Mouse (Mus musculus): ENCODE results near the gene Tab1. TPM values are rescaled to one million over a fixed set of nuclear protein-coding genes. Genes with fewer than 3 reads are reported as not detected.

Tab1 gene
- total and polyA plus RNA-seq, 2 experiments from 2014 or later, result 23.6 to 43.5 TPM

DNA sequence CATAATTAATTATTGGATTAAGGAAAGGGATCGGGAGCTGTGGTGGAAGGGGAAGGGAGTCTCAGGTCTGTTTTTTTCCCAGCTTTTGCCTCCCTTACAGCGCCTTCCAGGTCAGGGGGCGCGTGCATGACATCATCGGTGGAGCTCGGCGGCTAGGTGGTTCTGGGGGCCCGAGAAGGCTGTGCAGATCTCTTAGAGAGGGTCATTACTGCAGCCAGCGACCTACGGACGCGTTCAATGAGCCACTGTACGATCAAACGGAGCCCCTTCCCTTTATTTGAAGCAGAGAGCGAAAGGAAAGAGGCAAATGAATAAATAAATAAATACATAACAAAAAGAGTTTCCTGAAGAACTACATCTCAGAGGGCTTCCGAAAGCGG lies 42.2 kb upstream of the Tab1 start:
- Histone ChIP-seq H3K4me1 (ENCODE audit: insufficient read depth, low read length) (0 out of 2 replicates have a peak, but pooled peaks cover 3% of the 10 kb centered on the region), H3K36me3 (ENCODE audit: insufficient read depth, low read length) (no peaks in the 10 kb centered on the region), H3K4me2 (ENCODE audit: low read depth, low read length, poor library complexity, severe bottlenecking) (peak overlapping the region; percentile 75), H3K9me3 (ENCODE audit: low read length) (no peaks in the 10 kb centered on the region), H3K27me3 (ENCODE audit: insufficient read depth, low read length) (no peaks in the 10 kb centered on the region), H3K27ac (ENCODE audit: low read depth, low read length) (peak overlapping the region; percentile 77; the same call in 1 of the 2 replicates), H3K4me3 (ENCODE audit: low read depth, low read length) (peak overlapping the region; percentile 84), H3K9ac (replicated peaks; ENCODE audit: low read length, poor library complexity, severe bottlenecking) (peak overlapping the region; percentile 88)
- 0 out of 2 replicates have a peak, but pooled peaks have one; percentile 48 for ATAC-seq (ENCODE audit: low FRiP score)
- TF ChIP-seq CTCF (IDR thresholded peaks at IDR 0.05), result no peak
- WGBS, result under 1% methylated on average over 17 of the region's 17 CpGs
- DNase-seq (ENCODE audit: low spot score), result peak; percentile 36

DNA sequence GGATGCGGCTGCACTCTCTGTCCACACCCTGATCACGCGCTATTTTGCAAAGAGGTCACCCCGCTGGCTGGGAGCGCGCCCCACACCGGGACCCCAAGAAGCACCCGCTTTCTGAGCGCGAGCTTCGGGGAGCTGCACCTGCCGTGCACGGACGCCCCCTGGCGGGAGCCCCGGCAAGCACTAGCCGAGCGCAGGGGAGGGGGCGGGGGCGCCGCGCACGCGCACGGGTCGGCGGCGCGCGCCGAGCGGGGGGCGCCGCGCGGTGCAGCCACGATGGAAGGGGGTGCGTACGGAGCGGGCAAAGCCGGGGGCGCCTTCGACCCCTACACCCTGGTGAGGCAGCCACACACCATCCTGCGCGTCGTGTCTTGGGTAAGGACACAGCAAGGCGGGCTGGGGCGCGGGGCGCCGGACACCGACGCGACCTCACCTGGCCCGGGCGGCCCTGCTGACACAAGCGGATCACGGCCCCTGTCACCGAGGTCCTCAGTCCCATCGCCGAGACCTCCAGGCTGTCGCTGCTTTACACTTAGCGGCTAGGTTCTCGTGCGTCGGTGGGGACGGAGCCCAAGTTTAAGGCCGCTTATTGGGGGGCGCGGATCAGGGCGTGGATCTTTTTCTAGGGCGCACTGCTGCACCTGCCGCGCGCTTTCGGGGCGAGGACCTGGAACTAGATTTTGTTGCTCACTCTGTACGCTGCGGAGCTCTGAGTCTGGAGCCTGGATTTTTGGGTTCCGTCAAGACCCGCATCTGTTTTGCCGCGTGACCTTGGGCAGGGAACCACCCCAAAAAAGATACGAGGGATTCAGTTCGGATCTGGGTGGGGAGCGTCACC lies 41.6 kb upstream of the Tab1 start, which contains the start of the genes Syngr1 and Rpl3:
Gene Syngr1 (plus strand): TSS at position 214 of the 835 bp plus-strand sequence.
Gene Rpl3 (minus strand): TSS at position 748 of the 835 bp plus-strand sequence.
- DNase-seq (ENCODE audit: low spot score) (peak; percentile 78), ATAC-seq (ENCODE audit: low FRiP score) (peak; percentile 57)
- Histone ChIP-seq H3K9ac (replicated peaks; ENCODE audit: low read length, poor library complexity, severe bottlenecking) (peak within 1 kb of the TSS; percentile 88), H3K4me3 (ENCODE audit: low read depth, low read length) (peak within 1 kb of the TSS; percentile 84), H3K36me3 (ENCODE audit: insufficient read depth, low read length) (no peaks in the 10 kb centered on the region), H3K9me3 (ENCODE audit: low read length) (no peaks in the 10 kb centered on the region), H3K27me3 (ENCODE audit: insufficient read depth, low read length) (no peaks in the 10 kb centered on the region), H3K4me1 (ENCODE audit: insufficient read depth, low read length) (0 out of 2 replicates have a peak, but pooled peaks cover 3% of the 10 kb centered on the region), H3K4me2 (ENCODE audit: low read depth, low read length, poor library complexity, severe bottlenecking) (peak within 1 kb of the TSS; percentile 75), H3K27ac (ENCODE audit: low read depth, low read length) (peak within 1 kb of the TSS; percentile 77)
- peak; percentile 78 for TF ChIP-seq CTCF (IDR thresholded peaks at IDR 0.05)
- under 1% methylated on average over 78 of the region's 86 CpGs for WGBS

DNA sequence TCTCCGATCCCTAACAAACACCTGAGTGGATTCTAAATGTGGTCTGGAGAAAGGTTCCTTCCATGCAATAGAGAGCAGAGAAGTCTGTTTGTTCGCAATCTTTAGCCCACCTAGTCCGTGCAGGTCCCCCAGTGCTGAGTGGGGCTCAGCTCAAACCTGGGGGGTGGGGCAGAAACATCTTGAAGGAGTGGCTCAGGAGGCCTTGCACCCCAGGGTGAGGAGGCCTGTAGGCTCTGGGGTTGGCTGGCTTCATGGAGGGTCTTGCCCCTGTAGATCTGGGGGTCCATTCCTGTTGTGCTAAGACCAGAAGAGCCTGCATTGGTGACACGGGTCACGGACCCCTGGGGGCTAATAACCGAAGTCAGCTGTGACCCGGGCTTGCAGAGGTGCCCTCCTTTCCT lies 40.9 kb upstream of the Tab1 start:
- H3K27me3 ChIP-seq (ENCODE audit: insufficient read depth, low read length), result no peaks in the 10 kb centered on the region
- WGBS, result 18% methylated on average over 7 of the region's 7 CpGs
- peak overlapping the region; percentile 84 for H3K4me3 ChIP-seq (ENCODE audit: low read depth, low read length)
- no peak for DNase-seq (ENCODE audit: low spot score)
- H3K4me2 ChIP-seq (ENCODE audit: low read depth, low read length, poor library complexity, severe bottlenecking), result peak overlapping the region; percentile 75
- ATAC-seq (ENCODE audit: low FRiP score), result no peak
- TF ChIP-seq CTCF (IDR thresholded peaks at IDR 0.05), result no peak
- no peaks in the 10 kb centered on the region for H3K36me3 ChIP-seq (ENCODE audit: insufficient read depth, low read length)
- peak overlapping the region; percentile 77 for H3K27ac ChIP-seq (ENCODE audit: low read depth, low read length)
- H3K9me3 ChIP-seq (ENCODE audit: low read length), result no peaks in the 10 kb centered on the region
- peak overlapping the region; percentile 88 for H3K9ac ChIP-seq (replicated peaks; ENCODE audit: low read length, poor library complexity, severe bottlenecking)
- H3K4me1 ChIP-seq (ENCODE audit: insufficient read depth, low read length), result peaks cover 3% of the 10 kb centered on the region; the same call in 1 of the 2 replicates

DNA sequence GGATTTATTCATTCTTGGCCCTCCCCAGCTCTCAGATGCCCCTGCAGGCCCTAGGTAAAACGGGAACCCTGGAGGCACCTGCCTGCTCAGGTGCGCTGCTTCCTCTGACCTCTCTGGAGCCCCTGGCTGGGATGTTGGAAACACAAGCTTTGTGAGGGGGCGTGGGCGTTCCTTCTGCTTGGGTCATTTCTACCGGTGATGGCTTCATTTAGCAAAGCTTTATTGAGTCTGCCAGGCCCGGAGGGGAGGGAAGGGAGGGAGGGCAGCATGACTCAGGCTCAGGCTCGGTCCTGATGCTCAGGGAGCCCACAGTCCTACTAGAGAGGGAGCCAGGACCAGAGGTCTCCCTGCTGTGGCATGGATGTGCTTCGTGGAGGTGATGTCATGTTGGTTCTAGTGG lies 40.3 kb upstream of the Tab1 start:
- Histone ChIP-seq H3K4me1 (ENCODE audit: insufficient read depth, low read length) (peaks cover 9% of the 10 kb centered on the region), H3K9ac (replicated peaks; ENCODE audit: low read length, poor library complexity, severe bottlenecking) (peak overlapping the region; percentile 88), H3K9me3 (ENCODE audit: low read length) (no peaks in the 10 kb centered on the region), H3K27ac (ENCODE audit: low read depth, low read length) (0 out of 2 replicates have a peak overlapping the region, but pooled peaks have one; percentile 77), H3K4me3 (ENCODE audit: low read depth, low read length) (peak overlapping the region; percentile 84), H3K4me2 (ENCODE audit: low read depth, low read length, poor library complexity, severe bottlenecking) (peak overlapping the region; percentile 75), H3K27me3 (ENCODE audit: insufficient read depth, low read length) (no peaks in the 10 kb centered on the region), H3K36me3 (ENCODE audit: insufficient read depth, low read length) (no peaks in the 10 kb centered on the region)
- TF ChIP-seq CTCF (IDR thresholded peaks at IDR 0.05), result no peak; the same call in 1 of the 2 replicates
- ATAC-seq (ENCODE audit: low FRiP score), result no peak
- 12% methylated on average over 8 of the region's 8 CpGs for WGBS
- DNase-seq (ENCODE audit: low spot score), result peak; percentile 31

DNA sequence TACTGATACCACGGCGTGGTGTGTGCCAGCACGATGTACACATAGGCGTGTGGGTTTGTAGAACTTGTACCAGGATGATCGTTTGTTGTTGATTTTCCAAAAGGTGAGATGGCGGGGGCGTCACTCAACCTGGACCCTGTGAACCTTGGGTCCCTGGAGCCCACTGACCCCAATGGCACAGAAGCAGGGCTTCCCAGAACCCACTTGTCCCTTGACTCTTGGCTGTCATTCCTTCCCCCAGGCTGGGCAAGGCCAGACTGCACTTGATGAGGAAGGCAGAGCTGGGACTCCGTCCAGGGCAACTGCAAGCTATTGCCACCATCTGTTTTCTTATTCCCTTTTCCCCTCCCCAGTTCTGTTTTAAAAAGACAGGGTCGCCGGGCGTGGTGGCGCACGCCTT lies 38.7 kb upstream of the Tab1 start:
- H3K4me3 ChIP-seq (ENCODE audit: low read depth, low read length), result no peak overlapping the region
- 92% methylated on average over 13 of the region's 13 CpGs for WGBS
- H3K9ac ChIP-seq (replicated peaks; ENCODE audit: low read length, poor library complexity, severe bottlenecking), result no peak overlapping the region
- no peaks in the 10 kb centered on the region for H3K27me3 ChIP-seq (ENCODE audit: insufficient read depth, low read length)
- H3K9me3 ChIP-seq (ENCODE audit: low read length), result no peaks in the 10 kb centered on the region
- H3K4me1 ChIP-seq (ENCODE audit: insufficient read depth, low read length), result peaks cover 11% of the 10 kb centered on the region
- ATAC-seq (ENCODE audit: low FRiP score), result no peak
- TF ChIP-seq CTCF (IDR thresholded peaks at IDR 0.05), result no peak
- no peaks in the 10 kb centered on the region for H3K36me3 ChIP-seq (ENCODE audit: insufficient read depth, low read length)
- no peak overlapping the region for H3K4me2 ChIP-seq (ENCODE audit: low read depth, low read length, poor library complexity, severe bottlenecking)
- H3K27ac ChIP-seq (ENCODE audit: low read depth, low read length), result no peak overlapping the region
- no peak for DNase-seq (ENCODE audit: low spot score)

DNA sequence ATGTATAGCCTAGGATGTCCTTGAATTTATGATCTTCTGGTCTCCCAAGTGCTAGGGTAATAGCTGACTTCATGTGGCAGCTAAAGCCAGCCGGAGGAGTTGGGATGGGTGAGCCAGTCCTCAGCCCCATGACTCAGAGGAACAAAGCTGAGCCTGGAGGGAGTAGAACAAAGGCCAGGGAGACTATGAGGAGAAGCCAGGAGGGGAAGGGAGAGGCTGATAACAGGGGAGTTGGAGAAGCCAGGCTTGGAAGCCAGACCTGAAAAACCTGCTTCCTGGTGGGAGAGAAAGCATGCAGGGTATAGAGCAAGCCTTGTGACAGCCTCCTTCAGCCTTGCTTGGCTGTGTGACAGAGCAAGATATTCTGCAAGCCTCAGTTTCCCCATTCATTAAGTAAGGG lies 37.3 kb upstream of the Tab1 start:
- no peak for TF ChIP-seq CTCF (IDR thresholded peaks at IDR 0.05)
- H3K36me3 ChIP-seq (ENCODE audit: insufficient read depth, low read length), result no peaks in the 10 kb centered on the region
- no peak overlapping the region for H3K4me2 ChIP-seq (ENCODE audit: low read depth, low read length, poor library complexity, severe bottlenecking)
- ATAC-seq (ENCODE audit: low FRiP score), result no peak
- H3K27ac ChIP-seq (ENCODE audit: low read depth, low read length), result no peak overlapping the region
- H3K27me3 ChIP-seq (ENCODE audit: insufficient read depth, low read length), result no peaks in the 10 kb centered on the region
- peaks cover 11% of the 10 kb centered on the region for H3K4me1 ChIP-seq (ENCODE audit: insufficient read depth, low read length)
- no peak overlapping the region for H3K9ac ChIP-seq (replicated peaks; ENCODE audit: low read length, poor library complexity, severe bottlenecking)
- WGBS, result 73% methylated on average over 1 of the region's 1 CpGs
- H3K9me3 ChIP-seq (ENCODE audit: low read length), result no peaks in the 10 kb centered on the region
- H3K4me3 ChIP-seq (ENCODE audit: low read depth, low read length), result no peak overlapping the region
- DNase-seq (ENCODE audit: low spot score), result no peak

Data from midbrain, postnatal 0 days (tissue).